Mouse (Mus musculus) stomach, embryonic 14.5 days (tissue): ENCODE results near the gene Arnt2. TPM values are rescaled to one million over a fixed set of nuclear protein-coding genes. Genes with fewer than 3 reads are reported as not detected.

Source experiments
- ATAC-seq: fragments of 200-750 bp; cut with Nextera tagmentation; 2 replicates; pipeline ENCODE4 v1.8.0; 2017; ENCODE audit warnings: low read depth, moderate TSS enrichment; ENCODE audit not compliant: insufficient number of reproducible peaks, insufficient read depth, low FRiP score
- H3K27ac ChIP-seq: fragments of 300-500 bp; sonication (generic); 2 replicates; pipeline ENCODE4 v1.5.1; 2014; ENCODE audit warnings: mild to moderate bottlenecking, low read length, moderate library complexity, mixed read lengths
- H3K27me3 ChIP-seq: fragments of 300-500 bp; sonication (generic); 2 replicates; pipeline ENCODE4 v1.6.1; 2014; ENCODE audit warnings: low read length, control low read depth, mixed read lengths; ENCODE audit not compliant: control insufficient read depth, insufficient read depth
- H3K36me3 ChIP-seq: fragments of 300-500 bp; sonication (generic); 2 replicates; pipeline ENCODE4 v1.6.1; 2014; ENCODE audit warnings: mild to moderate bottlenecking, control low read depth, low read length, moderate library complexity, mixed read lengths; ENCODE audit not compliant: control insufficient read depth, insufficient read depth
- H3K4me1 ChIP-seq: fragments of 300-500 bp; sonication (generic); 2 replicates; pipeline ENCODE4 v1.6.1; 2014; ENCODE audit warnings: low read length, control low read depth, mixed read lengths; ENCODE audit not compliant: control insufficient read depth, insufficient read depth
- H3K4me2 ChIP-seq: fragments of 300-500 bp; sonication (generic); replicated peaks from 2 replicates; pipeline ENCODE4 v1.6.1; 2014; ENCODE audit warnings: low read depth, low read length, control low read depth
- H3K4me3 ChIP-seq: fragments of 300-500 bp; sonication (generic); 2 replicates; pipeline ENCODE4 v1.5.1; 2014; ENCODE audit warnings: low read depth, low read length, control low read depth
- H3K9ac ChIP-seq: fragments of 300-500 bp; sonication (generic); replicated peaks from 2 replicates; pipeline ENCODE4 v1.6.1; 2014; ENCODE audit warnings: low read depth, mild to moderate bottlenecking, control low read depth, low read length, moderate library complexity, mixed read lengths
- H3K9me3 ChIP-seq: fragments of 300-500 bp; sonication (generic); 2 replicates; pipeline ENCODE4 v1.6.1; 2016; ENCODE audit warnings: low read depth, low read length, control low read depth; ENCODE audit not compliant: control insufficient read depth
- WGBS: fragments of 180-500 bp; shearing (Covaris S2); extraction: QIAGEN DNeasy Blood & Tissue Kit; methylation state at CpG from one replicate; pipeline ENCODE4 v1.1.7; 2014; 5-methylcytosine and 5-hydroxymethylcytosine counted together
- polyA plus RNA-seq: library from polyadenylated mRNA; unstranded; fragments of >200 nt; fragmentation: Nextera tagmentation; extraction: Ambion mirVana; gene quantifications from 2 replicates; pipeline ENCODE4 v1.2.1, GENCODE M21; 2014

Gene Arnt2
- polyA plus RNA-seq, 1 experiment from 2014 or later = 6.8 TPM

DNA sequence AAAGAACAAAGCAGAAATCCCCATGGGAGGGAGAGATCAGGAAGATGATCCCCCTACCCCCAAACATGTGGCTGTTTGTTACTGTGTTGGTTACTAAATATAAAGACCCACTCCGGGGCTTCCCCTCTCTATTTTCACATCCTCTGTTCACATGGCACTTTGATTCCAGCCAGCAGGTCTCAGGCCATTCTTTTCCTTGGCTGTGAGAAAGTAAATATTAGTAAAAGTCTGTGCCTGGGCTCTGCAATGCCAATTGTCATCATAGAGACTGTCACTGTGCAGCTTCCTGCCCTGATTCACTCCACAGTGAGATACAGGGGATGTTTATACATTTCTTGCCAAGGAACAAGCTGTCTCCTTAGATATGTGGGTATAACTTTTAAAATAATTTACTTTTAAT lies 197.9 kb downstream of the Arnt2 start:
- Histone ChIP-seq H3K9ac (no peak overlapping the region), H3K4me1 (no peaks in the 10 kb centered on the region), H3K27me3 (no peaks in the 10 kb centered on the region), H3K27ac (no peak overlapping the region), H3K36me3 (no peaks in the 10 kb centered on the region), H3K4me2 (no peak overlapping the region), H3K4me3 (no peak overlapping the region), H3K9me3 (no peaks in the 10 kb centered on the region)
- 41% methylated on average over 1 of the region's 1 CpGs for WGBS
- no peak for ATAC-seq

DNA sequence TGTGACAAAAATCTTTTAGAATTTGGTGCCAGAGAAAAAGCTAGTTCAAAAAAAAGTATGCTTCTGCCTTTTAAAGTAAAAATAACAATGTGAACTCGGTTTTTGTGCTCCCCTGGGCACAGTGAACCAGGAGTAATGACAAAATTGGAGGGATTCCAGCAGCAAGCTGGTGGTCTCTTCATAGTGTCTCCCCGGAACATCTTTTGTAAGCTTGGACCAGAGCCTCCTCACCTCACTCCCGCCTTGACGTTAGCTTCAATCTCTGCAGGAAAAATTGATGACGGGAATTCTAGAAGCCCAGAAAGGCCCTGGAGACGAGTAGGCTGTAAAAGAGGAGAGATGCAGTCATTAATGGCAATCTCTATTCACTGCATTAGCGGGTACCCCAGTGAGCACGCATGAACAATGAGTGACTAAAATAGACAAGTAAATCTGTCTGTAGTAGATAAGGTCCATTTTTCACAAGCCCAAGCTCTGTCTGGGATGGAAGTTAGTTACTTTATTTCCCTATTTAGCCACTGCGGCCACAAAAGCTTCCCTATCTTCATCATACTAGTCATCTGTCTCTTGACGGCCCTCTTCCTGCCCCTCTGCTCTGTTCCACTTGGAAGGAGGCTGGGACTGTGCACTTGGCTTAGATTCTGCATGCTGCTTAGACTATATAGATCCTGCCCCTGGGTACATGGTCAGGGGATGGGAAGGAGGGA lies 199.2 kb downstream of the Arnt2 start:
- Histone ChIP-seq H3K9me3 (no peaks in the 10 kb centered on the region), H3K36me3 (no peaks in the 10 kb centered on the region), H3K4me2 (no peak overlapping the region), H3K4me1 (no peaks in the 10 kb centered on the region), H3K27me3 (no peaks in the 10 kb centered on the region), H3K4me3 (no peak overlapping the region), H3K27ac (no peak overlapping the region), H3K9ac (no peak overlapping the region)
- 60% methylated on average over 10 of the region's 10 CpGs for WGBS
- no peak for ATAC-seq

DNA sequence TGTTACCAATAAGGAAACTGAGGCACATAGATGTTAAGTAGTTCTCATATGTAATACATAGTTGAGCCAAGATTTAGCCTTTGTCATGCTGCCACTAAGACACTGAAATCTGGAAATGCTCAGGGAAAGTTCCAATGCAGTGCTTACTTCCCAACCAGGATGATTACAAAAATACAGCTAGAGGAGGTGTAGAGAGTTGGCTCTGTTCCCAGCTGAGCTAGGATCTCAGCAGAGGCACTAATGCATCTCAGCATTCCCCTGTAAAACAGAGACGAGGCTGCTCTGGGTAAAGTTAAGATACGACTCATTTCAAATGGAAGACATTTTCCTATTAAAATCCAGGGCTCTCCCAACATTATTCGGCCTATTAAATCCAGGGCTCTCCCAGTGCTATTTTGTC lies 206.0 kb downstream of the Arnt2 start:
- Histone ChIP-seq H3K36me3 (no peaks in the 10 kb centered on the region), H3K4me2 (no peak overlapping the region), H3K9me3 (no peaks in the 10 kb centered on the region), H3K9ac (no peak overlapping the region), H3K27me3 (no peaks in the 10 kb centered on the region), H3K4me3 (no peak overlapping the region), H3K4me1 (no peaks in the 10 kb centered on the region), H3K27ac (no peak overlapping the region)
- no peak for ATAC-seq
- WGBS = 43% methylated on average over 3 of the region's 3 CpGs

DNA sequence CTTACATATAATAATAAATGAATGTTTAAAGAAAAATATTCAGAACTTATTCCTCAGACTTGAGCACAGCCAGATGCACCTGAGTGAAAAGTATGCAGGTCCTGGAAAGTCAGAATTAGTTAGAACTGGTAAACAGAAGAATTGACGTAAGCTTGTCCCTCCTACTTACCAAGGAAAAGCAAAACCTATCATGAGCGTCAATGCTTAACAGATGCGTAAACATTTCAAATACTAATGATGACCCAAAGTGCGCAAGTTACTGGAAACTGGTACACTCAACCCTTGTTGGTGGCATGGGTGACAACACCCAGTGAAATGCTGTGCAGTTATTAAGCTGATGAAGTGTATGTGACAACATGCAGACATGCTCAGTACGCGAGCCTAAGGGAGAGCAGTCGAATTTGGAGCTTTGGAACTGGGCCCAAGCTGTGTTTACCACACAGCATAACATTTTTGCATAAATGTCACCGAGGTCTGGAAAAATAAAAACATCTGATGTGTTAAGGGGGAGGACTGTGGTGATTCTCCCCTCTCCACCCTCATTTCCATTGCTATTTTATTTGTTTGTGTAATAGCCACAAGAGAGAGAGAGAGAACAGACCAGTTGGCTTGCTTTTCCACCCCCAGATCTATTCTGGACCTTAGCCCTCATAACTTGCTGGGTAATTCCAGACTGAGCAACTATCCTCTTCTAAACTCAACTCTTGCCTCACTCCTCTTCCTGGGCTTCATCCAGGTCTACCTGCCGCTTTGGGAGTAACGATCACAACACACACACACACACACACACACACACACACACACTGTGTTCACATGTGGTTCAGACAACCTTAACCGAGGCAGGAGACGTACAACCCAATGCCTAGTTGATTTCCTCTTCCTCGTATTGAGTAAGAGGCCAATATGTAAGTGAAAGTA lies 208.6 kb downstream of the Arnt2 start:
- no peaks in the 10 kb centered on the region for H3K4me1 ChIP-seq
- no peak overlapping the region for H3K4me3 ChIP-seq
- no peaks in the 10 kb centered on the region for H3K27me3 ChIP-seq
- no peak overlapping the region for H3K9ac ChIP-seq
- H3K36me3 ChIP-seq = no peaks in the 10 kb centered on the region
- H3K4me2 ChIP-seq = no peak overlapping the region
- WGBS = 84% methylated on average over 13 of the region's 13 CpGs
- no peak overlapping the region for H3K27ac ChIP-seq
- H3K9me3 ChIP-seq = no peaks in the 10 kb centered on the region
- ATAC-seq = no peak

DNA sequence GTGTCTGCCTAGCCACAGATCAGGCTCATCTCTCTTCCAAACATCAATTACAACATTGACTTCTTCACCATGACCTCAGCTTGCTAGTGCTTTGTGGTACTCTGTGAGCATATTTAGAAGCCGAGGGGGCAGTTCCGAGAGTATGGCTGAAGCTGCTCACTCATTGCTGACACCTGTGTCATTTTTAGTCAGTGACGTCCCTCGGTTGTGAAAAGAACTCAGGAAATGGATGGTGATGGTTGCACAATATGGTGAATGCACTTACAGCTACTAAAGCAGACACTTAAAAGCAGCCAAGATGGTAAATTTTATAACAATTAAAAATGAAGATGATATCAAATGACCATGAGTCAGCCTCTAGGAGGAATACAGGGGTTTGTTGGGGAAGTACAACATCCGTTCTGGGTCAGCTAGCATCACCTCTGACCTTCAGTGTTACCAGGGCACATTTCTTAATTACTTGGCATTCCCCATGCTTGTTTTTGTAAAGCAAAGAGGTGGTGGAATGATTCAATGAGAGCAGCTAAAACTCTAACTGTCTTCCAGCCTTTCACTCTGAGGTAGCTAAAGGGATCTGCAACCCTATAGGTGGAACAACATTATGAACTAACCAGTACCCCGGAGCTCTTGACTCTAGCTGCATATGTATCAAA lies 212.6 kb downstream of the Arnt2 start:
- ATAC-seq = no peak
- Histone ChIP-seq H3K27ac (no peak overlapping the region), H3K9ac (no peak overlapping the region), H3K9me3 (no peaks in the 10 kb centered on the region), H3K27me3 (no peaks in the 10 kb centered on the region), H3K4me3 (no peak overlapping the region), H3K4me1 (no peaks in the 10 kb centered on the region), H3K4me2 (no peak overlapping the region), H3K36me3 (no peaks in the 10 kb centered on the region)
- WGBS = 78% methylated on average over 6 of the region's 6 CpGs

Other genes starting within 250 kb of the Arnt2 start
- gene Gm2115, start 118.8 kb upstream of the Arnt2 start, polyA plus RNA-seq = 7.8 and 8.8 TPM in 2 replicates
- 11.8 and 13.1 TPM in 2 replicates for gene Fah, start 196.5 kb upstream of the Arnt2 start, polyA plus RNA-seq